Mouse (Mus musculus): ENCODE results near the gene Coro2b.

- no peak for TF ChIP-seq CHD2 (IDR thresholded peaks at IDR 0.05; ENCODE audit: low read depth, low read length)
- no peak for TF ChIP-seq ZNF384 (IDR thresholded peaks at IDR 0.05; ENCODE audit: low read depth, low read length)
Observed at GRCm38 (mm10) chr9:62554606-62555005, 17.8 kb upstream of the Coro2b start.

Measured in ES-E14 (cell line).